Mouse (Mus musculus): ENCODE results near the gene Syvn1. TPM values are rescaled to one million over a fixed set of nuclear protein-coding genes. Genes with fewer than 3 reads are reported as not detected.

Syvn1 gene
- polyA plus RNA-seq (2015; fragmentation: Nextera tagmentation; extraction: Ambion mirVana) = 33.1 and 39.0 TPM in 2 replicates

DNA sequence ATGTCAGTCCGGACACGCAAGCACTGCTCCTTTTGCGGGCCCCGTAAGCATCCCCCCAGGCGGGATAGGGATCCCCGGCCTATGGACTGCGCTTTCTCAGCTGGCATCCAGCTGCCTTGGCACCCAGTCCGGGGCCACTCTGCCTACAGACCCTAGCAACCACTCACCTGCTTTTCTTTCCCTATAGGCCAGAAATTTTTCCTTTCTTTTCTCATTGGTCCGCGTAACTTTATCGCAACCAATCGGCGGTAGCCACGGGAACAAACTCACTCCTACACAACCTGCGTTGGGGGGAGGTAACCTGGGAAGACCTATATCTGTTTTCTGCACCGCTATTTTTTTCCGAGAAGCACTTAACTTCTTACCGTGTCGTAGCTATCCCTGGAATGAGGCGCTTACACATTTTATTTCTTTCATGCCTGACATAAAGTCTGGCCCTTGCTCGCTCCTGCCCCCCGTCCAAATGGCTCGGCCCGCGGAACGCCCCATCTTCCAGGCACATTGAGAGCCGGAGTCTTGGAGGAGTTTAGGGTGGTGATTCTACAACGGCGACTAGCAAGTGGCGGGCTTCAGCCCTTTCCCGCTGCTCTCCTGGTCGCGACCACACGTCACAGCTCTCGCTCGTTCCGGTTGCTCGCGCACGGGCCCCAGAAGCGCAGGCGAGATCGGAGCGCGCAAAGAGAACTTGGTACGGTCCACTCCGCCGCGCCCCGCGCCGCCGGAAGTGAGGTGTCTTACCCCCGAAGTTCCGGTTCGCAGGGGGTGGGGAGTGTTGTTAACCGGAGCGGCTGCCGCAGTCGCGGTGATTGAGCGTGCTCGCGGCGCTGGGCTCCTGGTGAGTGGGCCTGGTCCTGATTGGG lies at the start of gene Syvn1:
Gene Syvn1, plus strand, starts transcription at position 283 of the 860 bp plus-strand sequence.
- Histone ChIP-seq H3K27me3 (ENCODE audit: insufficient read depth, low read length) (no peaks in the 10 kb centered on the region), H3K4me2 (replicated peaks; ENCODE audit: low read depth, low read length) (peak within 1 kb of the TSS; percentile 71), H3K4me1 (ENCODE audit: insufficient read depth, low read length) (peaks cover 25% of the 10 kb centered on the region), H3K27ac (ENCODE audit: low read length) (peak within 1 kb of the TSS; percentile 98), H3K9ac (replicated peaks; ENCODE audit: low read length) (peak within 1 kb of the TSS; percentile 86), H3K4me3 (ENCODE audit: low read length) (peak within 1 kb of the TSS; percentile 77), H3K9me3 (ENCODE audit: low read length) (no peaks in the 10 kb centered on the region), H3K36me3 (ENCODE audit: insufficient read depth, low read length) (peaks cover 36% of the 10 kb centered on the region)
- ATAC-seq (ENCODE audit: low FRiP score, low TSS enrichment) = peak; percentile 90
- 0% methylated on average over 65 of the region's 65 CpGs for WGBS

DNA sequence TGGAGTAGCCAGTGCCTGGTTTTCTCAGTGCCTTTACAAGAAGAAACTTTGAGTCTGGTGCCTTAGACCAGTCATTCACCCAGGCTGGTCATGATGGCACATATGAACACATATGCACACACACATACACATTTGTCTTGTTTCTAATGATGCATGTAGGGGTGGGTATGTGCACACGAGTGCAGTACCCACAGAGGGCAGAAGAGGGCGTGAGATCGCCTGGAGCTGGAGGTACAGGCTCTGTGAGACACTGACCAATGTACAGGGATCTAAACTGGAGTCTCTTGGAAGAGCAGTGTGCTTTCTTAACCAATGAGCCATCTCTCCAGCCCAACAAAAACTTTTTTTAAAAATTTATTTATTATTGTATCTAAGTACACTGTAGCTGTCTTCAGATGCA lies 48.2 kb upstream of the Syvn1 start:
- Histone ChIP-seq H3K9ac (replicated peaks; ENCODE audit: low read length) (no peak overlapping the region), H3K4me2 (replicated peaks; ENCODE audit: low read depth, low read length) (no peak overlapping the region), H3K27me3 (ENCODE audit: insufficient read depth, low read length) (no peaks in the 10 kb centered on the region), H3K9me3 (ENCODE audit: low read length) (no peaks in the 10 kb centered on the region), H3K4me1 (ENCODE audit: insufficient read depth, low read length) (no peaks in the 10 kb centered on the region), H3K36me3 (ENCODE audit: insufficient read depth, low read length) (no peaks in the 10 kb centered on the region), H3K27ac (ENCODE audit: low read length) (no peak overlapping the region), H3K4me3 (ENCODE audit: low read length) (no peak overlapping the region)
- no peak for ATAC-seq (ENCODE audit: low FRiP score, low TSS enrichment)
- 70% methylated on average over 3 of the region's 3 CpGs for WGBS

DNA sequence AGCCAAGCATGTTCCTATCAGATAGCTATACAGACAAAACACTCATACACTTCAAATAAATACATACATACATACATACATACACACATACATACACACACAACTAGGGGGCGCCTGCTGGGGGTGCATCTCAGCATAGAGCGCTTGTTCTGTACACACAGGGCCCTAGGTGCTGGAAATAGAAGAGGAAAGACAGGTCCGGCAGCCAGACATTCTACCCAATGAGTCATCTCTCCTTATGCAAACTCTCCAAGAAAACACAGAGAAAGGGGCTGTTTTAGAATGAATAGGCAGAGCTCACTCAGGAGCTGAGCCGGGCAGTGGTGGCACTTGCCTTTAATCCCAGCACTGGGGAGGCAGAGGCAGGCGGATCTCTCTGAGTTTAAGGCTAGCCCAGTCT lies 46.4 kb upstream of the Syvn1 start:
- Histone ChIP-seq H3K27ac (ENCODE audit: low read length) (no peak overlapping the region), H3K27me3 (ENCODE audit: insufficient read depth, low read length) (no peaks in the 10 kb centered on the region), H3K9ac (replicated peaks; ENCODE audit: low read length) (no peak overlapping the region), H3K4me2 (replicated peaks; ENCODE audit: low read depth, low read length) (no peak overlapping the region), H3K36me3 (ENCODE audit: insufficient read depth, low read length) (no peaks in the 10 kb centered on the region), H3K4me3 (ENCODE audit: low read length) (no peak overlapping the region), H3K4me1 (ENCODE audit: insufficient read depth, low read length) (no peaks in the 10 kb centered on the region), H3K9me3 (ENCODE audit: low read length) (no peaks in the 10 kb centered on the region)
- no peak for ATAC-seq (ENCODE audit: low FRiP score, low TSS enrichment)
- 85% methylated on average over 5 of the region's 5 CpGs for WGBS

DNA sequence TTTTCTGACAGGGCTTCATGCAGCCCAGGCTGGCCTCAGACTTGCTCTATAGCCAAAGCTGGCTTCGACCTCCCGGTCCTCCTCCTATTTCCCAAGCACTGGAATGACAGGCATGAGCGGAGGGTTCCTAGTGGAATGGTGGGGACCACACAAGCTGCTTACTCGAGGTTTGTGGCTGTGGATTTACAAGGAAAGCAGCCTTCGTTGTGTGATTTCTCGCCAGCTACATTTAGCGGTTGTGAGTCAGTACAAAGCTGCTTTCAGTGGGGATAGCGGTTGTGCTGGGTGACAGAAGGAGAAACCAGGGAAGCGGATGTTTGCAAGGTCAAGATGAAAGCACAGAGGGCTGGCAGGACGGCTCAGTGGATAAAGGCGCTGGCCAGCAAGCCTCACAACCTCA lies 40.8 kb upstream of the Syvn1 start:
- no peak overlapping the region for H3K4me3 ChIP-seq (ENCODE audit: low read length)
- H3K9ac ChIP-seq (replicated peaks; ENCODE audit: low read length) = no peak overlapping the region
- H3K9me3 ChIP-seq (ENCODE audit: low read length) = no peaks in the 10 kb centered on the region
- ATAC-seq (ENCODE audit: low FRiP score, low TSS enrichment) = no peak
- 58% methylated on average over 11 of the region's 11 CpGs for WGBS
- H3K36me3 ChIP-seq (ENCODE audit: insufficient read depth, low read length) = 0 out of 2 replicates have a peak, but pooled peaks cover 4% of the 10 kb centered on the region
- H3K4me2 ChIP-seq (replicated peaks; ENCODE audit: low read depth, low read length) = no peak overlapping the region
- no peaks in the 10 kb centered on the region for H3K27me3 ChIP-seq (ENCODE audit: insufficient read depth, low read length)
- H3K4me1 ChIP-seq (ENCODE audit: insufficient read depth, low read length) = no peaks in the 10 kb centered on the region
- H3K27ac ChIP-seq (ENCODE audit: low read length) = 0 out of 2 replicates have a peak overlapping the region, but pooled peaks have one; percentile 18

DNA sequence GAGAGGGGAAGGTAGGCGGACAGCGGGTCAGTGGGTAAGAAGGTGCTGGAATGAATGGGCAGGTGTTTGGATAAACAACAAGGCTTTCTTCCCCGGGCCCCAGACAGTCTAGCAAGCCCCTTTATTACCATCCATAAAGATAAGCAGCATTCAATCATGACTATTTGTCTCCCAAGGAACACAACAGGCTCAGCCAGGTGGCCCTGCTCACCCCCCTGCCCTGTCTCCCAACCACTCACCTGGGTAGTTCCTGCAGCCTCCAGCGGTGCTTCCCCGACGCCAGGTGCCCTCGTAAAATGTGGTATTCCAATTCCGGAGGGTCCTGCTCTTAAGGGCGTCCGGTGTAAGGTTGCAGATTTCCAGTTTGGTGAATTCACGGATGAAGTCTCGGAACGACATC lies 39.4 kb upstream of the Syvn1 start:
- 40% methylated on average over 13 of the region's 13 CpGs for WGBS
- Histone ChIP-seq H3K9me3 (ENCODE audit: low read length) (no peaks in the 10 kb centered on the region), H3K4me1 (ENCODE audit: insufficient read depth, low read length) (no peaks in the 10 kb centered on the region), H3K27me3 (ENCODE audit: insufficient read depth, low read length) (no peaks in the 10 kb centered on the region), H3K36me3 (ENCODE audit: insufficient read depth, low read length) (0 out of 2 replicates have a peak, but pooled peaks cover 4% of the 10 kb centered on the region), H3K4me2 (replicated peaks; ENCODE audit: low read depth, low read length) (no peak overlapping the region), H3K9ac (replicated peaks; ENCODE audit: low read length) (no peak overlapping the region), H3K27ac (ENCODE audit: low read length) (no peak overlapping the region), H3K4me3 (ENCODE audit: low read length) (no peak overlapping the region)
- ATAC-seq (ENCODE audit: low FRiP score, low TSS enrichment) = no peak

DNA sequence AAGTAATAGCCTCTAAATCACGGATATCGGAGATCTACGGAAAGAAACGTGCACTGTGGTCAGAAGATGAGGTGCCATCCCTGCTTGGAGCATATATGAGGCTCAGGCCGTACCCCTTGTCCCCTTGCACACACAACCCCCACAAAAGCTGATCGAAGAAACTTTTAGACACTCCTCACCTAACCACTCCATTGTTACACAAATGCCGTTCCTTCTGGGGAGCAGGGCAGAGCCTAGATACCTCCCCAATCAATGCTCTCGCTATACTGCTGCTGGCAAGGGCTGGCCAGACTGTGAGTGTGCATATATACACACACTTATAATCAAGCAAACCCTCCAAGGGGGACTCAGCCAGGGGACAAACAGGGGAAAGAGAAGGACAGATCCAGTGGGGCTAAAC lies 37.2 kb upstream of the Syvn1 start:
- Histone ChIP-seq H3K9ac (replicated peaks; ENCODE audit: low read length) (no peak overlapping the region), H3K4me2 (replicated peaks; ENCODE audit: low read depth, low read length) (no peak overlapping the region), H3K4me3 (ENCODE audit: low read length) (no peak overlapping the region), H3K27ac (ENCODE audit: low read length) (no peak overlapping the region), H3K9me3 (ENCODE audit: low read length) (no peaks in the 10 kb centered on the region), H3K4me1 (ENCODE audit: insufficient read depth, low read length) (no peaks in the 10 kb centered on the region; the same call in 1 of the 2 replicates), H3K36me3 (ENCODE audit: insufficient read depth, low read length) (0 out of 2 replicates have a peak, but pooled peaks cover 4% of the 10 kb centered on the region), H3K27me3 (ENCODE audit: insufficient read depth, low read length) (no peaks in the 10 kb centered on the region)
- no peak for ATAC-seq (ENCODE audit: low FRiP score, low TSS enrichment)
- WGBS = 82% methylated on average over 8 of the region's 8 CpGs

DNA sequence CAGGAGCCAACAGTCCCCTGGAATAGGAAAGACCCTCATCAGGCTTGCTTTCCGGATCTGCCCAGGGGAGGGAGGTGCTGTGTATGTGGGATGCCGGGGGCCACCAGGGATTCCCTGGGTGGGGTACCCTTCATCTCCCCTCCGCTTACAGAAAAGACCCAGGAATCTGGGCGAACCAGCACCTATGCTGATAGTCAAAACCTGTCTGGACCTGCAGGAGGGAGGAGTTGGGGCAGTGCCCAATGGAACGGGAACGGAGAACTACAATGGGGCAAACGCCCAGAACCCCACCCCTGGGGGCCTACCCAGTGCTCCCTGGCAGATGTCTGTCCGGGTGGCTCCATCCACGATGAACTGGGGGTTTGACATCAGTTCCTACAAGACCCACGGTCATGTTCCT lies 32.7 kb upstream of the Syvn1 start:
- H3K36me3 ChIP-seq (ENCODE audit: insufficient read depth, low read length) = 0 out of 2 replicates have a peak, but pooled peaks cover 3% of the 10 kb centered on the region
- no peak overlapping the region for H3K27ac ChIP-seq (ENCODE audit: low read length)
- peaks cover 16% of the 10 kb centered on the region for H3K4me1 ChIP-seq (ENCODE audit: insufficient read depth, low read length)
- H3K4me3 ChIP-seq (ENCODE audit: low read length) = no peak overlapping the region
- H3K9ac ChIP-seq (replicated peaks; ENCODE audit: low read length) = no peak overlapping the region
- WGBS = 93% methylated on average over 10 of the region's 10 CpGs
- no peak overlapping the region for H3K4me2 ChIP-seq (replicated peaks; ENCODE audit: low read depth, low read length)
- H3K9me3 ChIP-seq (ENCODE audit: low read length) = no peaks in the 10 kb centered on the region
- ATAC-seq (ENCODE audit: low FRiP score, low TSS enrichment) = no peak
- no peaks in the 10 kb centered on the region for H3K27me3 ChIP-seq (ENCODE audit: insufficient read depth, low read length)

DNA sequence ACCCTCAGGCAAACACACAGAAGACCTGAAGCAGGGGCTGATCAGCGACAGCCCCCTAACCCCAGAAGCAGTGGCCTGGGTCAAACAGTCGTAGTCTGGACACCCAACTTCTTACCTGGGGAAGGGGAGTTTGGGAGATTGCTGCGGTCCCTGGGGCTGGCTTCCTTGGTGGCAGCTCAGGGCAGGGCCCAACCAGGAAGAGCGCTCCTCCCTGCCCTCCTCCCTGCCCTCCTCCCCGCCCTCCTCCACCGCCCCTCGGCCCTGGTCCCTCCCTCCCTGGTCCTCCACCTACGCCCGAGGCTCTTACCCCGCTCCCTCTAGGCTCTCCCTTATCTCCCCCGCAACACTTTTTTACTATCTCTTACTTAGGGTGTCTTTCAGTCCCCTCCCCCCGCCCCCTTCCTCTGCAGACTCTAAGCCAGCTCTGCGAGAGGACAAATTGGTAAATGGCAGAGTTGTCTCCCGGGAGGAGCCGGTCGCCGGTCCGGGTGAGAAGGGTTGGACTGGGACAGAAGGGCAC lies 31.3 kb upstream of the Syvn1 start:
- H3K9ac ChIP-seq (replicated peaks; ENCODE audit: low read length) = peak overlapping the region; percentile 58
- H3K4me2 ChIP-seq (replicated peaks; ENCODE audit: low read depth, low read length) = peak overlapping the region; percentile 77
- H3K4me1 ChIP-seq (ENCODE audit: insufficient read depth, low read length) = peaks cover 16% of the 10 kb centered on the region
- ATAC-seq (ENCODE audit: low FRiP score, low TSS enrichment) = peak; percentile 79
- H3K27ac ChIP-seq (ENCODE audit: low read length) = peak overlapping the region; percentile 65
- no peaks in the 10 kb centered on the region for H3K9me3 ChIP-seq (ENCODE audit: low read length)
- no peaks in the 10 kb centered on the region for H3K27me3 ChIP-seq (ENCODE audit: insufficient read depth, low read length)
- no peaks in the 10 kb centered on the region for H3K36me3 ChIP-seq (ENCODE audit: insufficient read depth, low read length)
- peak overlapping the region; percentile 53 for H3K4me3 ChIP-seq (ENCODE audit: low read length)
- WGBS = under 1% methylated on average over 18 of the region's 18 CpGs

DNA sequence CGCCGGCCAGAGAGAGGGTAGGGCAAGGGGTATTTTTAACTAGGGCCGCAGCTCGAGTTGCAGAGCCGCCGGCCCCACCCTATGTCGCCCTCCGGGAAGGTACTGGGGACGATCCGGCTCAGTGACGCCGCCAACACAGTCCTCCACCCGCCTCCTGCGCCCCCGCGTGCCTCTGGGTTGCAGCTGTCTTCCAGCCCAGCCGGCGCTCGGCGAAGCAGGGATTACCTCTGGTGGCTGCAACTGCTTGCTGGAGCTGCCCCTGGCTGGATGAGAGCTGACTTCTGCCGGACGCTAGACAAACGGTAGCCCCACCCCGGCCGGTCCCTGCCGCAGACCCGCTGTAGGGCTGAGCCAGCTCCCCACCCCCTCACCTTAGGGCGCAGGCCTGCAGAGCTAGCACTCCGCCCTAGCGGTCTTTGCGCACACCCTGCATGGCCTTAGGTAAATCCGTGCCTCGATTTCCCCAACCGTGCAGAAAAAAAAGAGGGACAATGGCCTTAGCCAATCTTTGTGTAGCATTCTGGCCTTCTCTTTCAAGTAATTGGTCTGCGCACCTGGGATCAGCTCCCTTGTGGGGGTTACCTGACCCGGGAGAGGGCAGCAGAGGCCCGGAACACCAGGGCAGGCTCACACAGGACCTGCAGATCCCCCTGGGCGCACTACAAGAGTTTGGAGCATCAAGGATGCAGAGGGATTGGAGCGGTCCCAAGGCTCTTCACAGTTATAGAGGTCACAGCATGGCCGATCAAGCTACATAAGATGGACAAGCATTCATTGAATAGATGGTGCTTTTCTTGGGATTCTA lies 30.7 kb upstream of the Syvn1 start, which contains the start of gene Capn1:
Gene Capn1, minus strand, starts transcription at position 387 of the 805 bp plus-strand sequence.
- H3K4me1 ChIP-seq (ENCODE audit: insufficient read depth, low read length) = peaks cover 16% of the 10 kb centered on the region
- H3K27me3 ChIP-seq (ENCODE audit: insufficient read depth, low read length) = no peaks in the 10 kb centered on the region
- peak; percentile 82 for ATAC-seq (ENCODE audit: low FRiP score, low TSS enrichment)
- no peaks in the 10 kb centered on the region for H3K36me3 ChIP-seq (ENCODE audit: insufficient read depth, low read length)
- WGBS = 2% methylated on average over 40 of the region's 40 CpGs
- H3K9ac ChIP-seq (replicated peaks; ENCODE audit: low read length) = peak within 1 kb of the TSS; percentile 58
- peak within 1 kb of the TSS; percentile 53 for H3K4me3 ChIP-seq (ENCODE audit: low read length)
- peak within 1 kb of the TSS; percentile 77 for H3K4me2 ChIP-seq (replicated peaks; ENCODE audit: low read depth, low read length)
- no peaks in the 10 kb centered on the region for H3K9me3 ChIP-seq (ENCODE audit: low read length)
- H3K27ac ChIP-seq (ENCODE audit: low read length) = peak within 1 kb of the TSS; percentile 65
